Mouse (Mus musculus) kidney, postnatal 25 days (tissue): ENCODE results near the gene Ahcyl2.

ENCODE experiments used
- DNase-seq, 2 experiments: peaks; one replicate each; pipeline ENCODE4 v3.0.0; 2021; ENCODE audit warnings: mixed read lengths in 2 of 2

The Ahcyl2 gene

GRCm38 (mm10) chr6:29853213-29853899 is 85.5 kb downstream of the Ahcyl2 start:
- DNase-seq, result peak; percentile 75 to 81

- DNase-seq, result no peak
Measured at GRCm38 (mm10) chr6:29853900-29854390, 86.1 kb downstream of the Ahcyl2 start.

- peak in 1 of 2 experiments; percentile 48 for DNase-seq
Measured at GRCm38 (mm10) chr6:29858619-29859018, 90.8 kb downstream of the Ahcyl2 start.

GRCm38 (mm10) chr6:29859344-29859743 is 91.5 kb downstream of the Ahcyl2 start:
- peak in 1 of 2 experiments; percentile 54 for DNase-seq

GRCm38 (mm10) chr6:29860238-29860637 is 92.4 kb downstream of the Ahcyl2 start:
- peak; percentile 58 to 73 for DNase-seq

- DNase-seq, result no peak
Measured at GRCm38 (mm10) chr6:29864926-29865325, 97.1 kb downstream of the Ahcyl2 start.

- no peak for DNase-seq
Measured at GRCm38 (mm10) chr6:29866935-29867724, 99.3 kb downstream of the Ahcyl2 start.

- peak in 1 of 2 experiments; percentile 48 for DNase-seq
Measured at GRCm38 (mm10) chr6:29868341-29868895, 100.6 kb downstream of the Ahcyl2 start.

- no peak for DNase-seq
Measured at GRCm38 (mm10) chr6:29873654-29874053, 105.8 kb downstream of the Ahcyl2 start.

- peak in 1 of 2 experiments; percentile 64 for DNase-seq
Measured at GRCm38 (mm10) chr6:29875576-29875975, 107.8 kb downstream of the Ahcyl2 start.

- DNase-seq, result no peak
Measured at GRCm38 (mm10) chr6:29876782-29877181, 109.0 kb downstream of the Ahcyl2 start.

GRCm38 (mm10) chr6:29879579-29879978 is 111.8 kb downstream of the Ahcyl2 start:
- no peak for DNase-seq

- DNase-seq, result no peak
Measured at GRCm38 (mm10) chr6:29880796-29881195, 113.0 kb downstream of the Ahcyl2 start.

- no peak for DNase-seq
Measured at GRCm38 (mm10) chr6:29881936-29882335, 114.1 kb downstream of the Ahcyl2 start.

GRCm38 (mm10) chr6:29882870-29883269 is 115.1 kb downstream of the Ahcyl2 start:
- no peak for DNase-seq

- no peak for DNase-seq
Measured at GRCm38 (mm10) chr6:29891151-29891550, 123.3 kb downstream of the Ahcyl2 start.

- DNase-seq, result no peak
Measured at GRCm38 (mm10) chr6:29896976-29897375, 129.2 kb downstream of the Ahcyl2 start.

- no peak for DNase-seq
Measured at GRCm38 (mm10) chr6:29901450-29901849, 133.6 kb downstream of the Ahcyl2 start.

- no peak for DNase-seq
Measured at GRCm38 (mm10) chr6:29902256-29902655, 134.4 kb downstream of the Ahcyl2 start.

GRCm38 (mm10) chr6:29903343-29903914 is 135.6 kb downstream of the Ahcyl2 start:
- no peak for DNase-seq

GRCm38 (mm10) chr6:29904281-29904680 is 136.5 kb downstream of the Ahcyl2 start:
- no peak for DNase-seq

GRCm38 (mm10) chr6:29910631-29911030 is 142.8 kb downstream of the Ahcyl2 start:
- no peak for DNase-seq

- no peak for DNase-seq
Measured at GRCm38 (mm10) chr6:29913673-29914072, 145.9 kb downstream of the Ahcyl2 start.
